8 mouse cellular contexts compared by ENCODE assay signal in the genomic region with DNA sequence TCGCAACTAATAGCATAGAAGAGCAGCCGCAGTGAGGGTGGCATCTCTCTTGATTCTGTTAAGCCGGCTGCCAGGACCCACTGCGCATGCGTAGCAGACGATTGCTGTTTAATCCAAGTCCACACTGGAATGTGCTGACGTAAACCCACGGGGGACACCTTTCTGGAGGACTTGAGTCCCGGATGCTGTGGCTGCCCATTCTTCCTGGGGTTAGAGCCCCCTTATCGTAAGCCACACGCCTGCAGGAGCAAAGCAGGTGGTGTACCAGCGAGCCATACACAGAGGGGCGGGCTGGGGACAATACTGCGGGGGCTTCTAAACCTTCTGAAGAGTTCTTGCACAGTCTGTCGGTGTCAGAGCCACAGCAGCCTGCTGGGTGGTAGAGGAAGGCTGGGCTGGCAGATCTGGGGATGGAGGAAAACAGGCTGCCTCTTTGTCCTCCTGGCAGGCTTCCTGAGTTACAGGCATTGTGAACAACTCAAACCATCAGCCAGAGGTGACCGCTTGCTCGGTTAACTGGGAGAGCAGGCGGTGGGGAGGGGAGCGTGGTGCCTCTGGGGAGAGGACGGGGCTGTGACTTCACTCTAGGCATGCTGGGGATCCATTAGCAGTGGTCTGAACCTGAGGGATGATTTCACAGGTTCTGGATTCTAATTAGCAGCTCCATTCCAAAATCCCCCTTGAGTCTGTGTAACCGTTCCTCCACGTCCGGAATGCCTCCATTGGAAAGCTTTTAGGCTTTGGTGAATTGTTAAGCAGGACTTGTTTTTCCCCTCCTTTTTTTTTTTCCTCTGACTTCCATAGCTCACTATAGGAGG.
DNase-seq lines count a peak whose midpoint lies in the region; ATAC-seq and TF ChIP-seq lines count a peak whose summit lies in the region.

No protein-coding gene starts in this region.

- peak; percentile 91 for ATAC-seq in forebrain, embryonic 16.5 days
- peak; percentile 29; the same call in 1 of the 2 replicates for ATAC-seq in liver, postnatal 0 days
- ATAC-seq in neural tube, embryonic 15.5 days (ENCODE audit: low FRiP score): peak; percentile 89

- peaks cover 7% of the 10 kb centered on the region; the same call in 1 of the 2 replicates for H3K27me3 ChIP-seq in E14TG2a.4 (ENCODE audit: insufficient read depth, low read length)
- no peaks in the 10 kb centered on the region for H3K27me3 ChIP-seq in forebrain, embryonic 16.5 days (replicated peaks; ENCODE audit: control insufficient read depth, insufficient read depth, low read length)
- no peaks in the 10 kb centered on the region for H3K27me3 ChIP-seq in liver, postnatal 0 days (ENCODE audit: insufficient read depth, low read length)
- H3K27me3 ChIP-seq in neural tube, embryonic 15.5 days (replicated peaks): no peaks in the 10 kb centered on the region
- H3K27me3 ChIP-seq in testis, adult 2 months (ENCODE audit: control insufficient read depth, insufficient read depth, low read length): no peaks in the 10 kb centered on the region

- TF ChIP-seq POLR2A in testis, adult 2 months (IDR thresholded peaks at IDR 0.05; ENCODE audit: control insufficient read depth, low read depth, low read length): 0 out of 2 replicates have a peak, but pooled peaks have one; percentile 29

- TF ChIP-seq CTCF in E14TG2a.4 (conservative IDR thresholded peaks at IDR 0.05; ENCODE audit: low read length): no peak
- TF ChIP-seq CTCF in liver, postnatal 0 days (IDR thresholded peaks at IDR 0.05; ENCODE audit: low read depth): no peak
- no peak for TF ChIP-seq CTCF in testis, adult 2 months (IDR thresholded peaks at IDR 0.05; ENCODE audit: control insufficient read depth, insufficient read depth, insufficient replicate concordance, low read depth, low read length)

- H3K27ac ChIP-seq in forebrain, embryonic 16.5 days (ENCODE audit: low read length): peak overlapping the region; percentile 93
- H3K27ac ChIP-seq in liver, postnatal 0 days (ENCODE audit: low read depth): no peak overlapping the region
- peak overlapping the region; percentile 97 for H3K27ac ChIP-seq in neural tube, embryonic 15.5 days (replicated peaks)
- H3K27ac ChIP-seq in testis, adult 2 months (ENCODE audit: control insufficient read depth, insufficient read depth, low read depth, low read length): peak overlapping the region; percentile 5; the same call in 1 of the 2 replicates

- TF ChIP-seq EP300 in liver, postnatal 0 days (IDR thresholded peaks at IDR 0.05; ENCODE audit: low read depth): no peak

- H3K9ac ChIP-seq in forebrain, embryonic 16.5 days (replicated peaks; ENCODE audit: low read depth, low read length): peak overlapping the region; percentile 61
- H3K9ac ChIP-seq in liver, postnatal 0 days (replicated peaks): no peak overlapping the region
- peak overlapping the region; percentile 55 for H3K9ac ChIP-seq in neural tube, embryonic 15.5 days (replicated peaks)

- peaks cover 22% of the 10 kb centered on the region for H3K4me1 ChIP-seq in E14TG2a.4 (replicated peaks; ENCODE audit: low read depth, low read length)
- H3K4me1 ChIP-seq in forebrain, embryonic 16.5 days (replicated peaks; ENCODE audit: control insufficient read depth, insufficient read depth, low read length): peaks cover 17% of the 10 kb centered on the region
- H3K4me1 ChIP-seq in liver, postnatal 0 days (ENCODE audit: insufficient read depth): peaks cover 5% of the 10 kb centered on the region; the same call in 1 of the 2 replicates
- H3K4me1 ChIP-seq in neural tube, embryonic 15.5 days: peaks cover 39% of the 10 kb centered on the region
- peaks cover 7% of the 10 kb centered on the region for H3K4me1 ChIP-seq in testis, adult 2 months (ENCODE audit: control insufficient read depth, insufficient read depth, low read length)

- intact Hi-C loops in heart, postnatal 25 days (cut with DNase I): no loop called here

- 2% methylated on average over 23 of the region's 23 CpGs for WGBS in forebrain, embryonic 16.5 days
- 22% methylated on average over 23 of the region's 23 CpGs for WGBS in liver, postnatal 0 days (ENCODE audit: insufficient replicate concordance)
- 4% methylated on average over 23 of the region's 23 CpGs for WGBS in neural tube, embryonic 15.5 days

- H3K4me3 ChIP-seq in E14TG2a.4 (replicated peaks; ENCODE audit: low read length): peak overlapping the region; percentile 68
- peak overlapping the region; percentile 55 for H3K4me3 ChIP-seq in forebrain, embryonic 16.5 days (replicated peaks; ENCODE audit: low read length)
- H3K4me3 ChIP-seq in liver, postnatal 0 days (ENCODE audit: low read depth, low read length): peak overlapping the region; percentile 23; the same call in 1 of the 2 replicates
- peak overlapping the region; percentile 42 for H3K4me3 ChIP-seq in neural tube, embryonic 15.5 days (replicated peaks)
- no peak overlapping the region for H3K4me3 ChIP-seq in testis, adult 2 months (ENCODE audit: control insufficient read depth, low read depth, low read length)

- H3K36me3 ChIP-seq in E14TG2a.4 (ENCODE audit: insufficient read depth, low read length): no peaks in the 10 kb centered on the region
- H3K36me3 ChIP-seq in forebrain, embryonic 16.5 days (ENCODE audit: control insufficient read depth, insufficient read depth): no peaks in the 10 kb centered on the region
- H3K36me3 ChIP-seq in liver, postnatal 0 days (replicated peaks; ENCODE audit: insufficient read depth, low read length): no peaks in the 10 kb centered on the region
- H3K36me3 ChIP-seq in neural tube, embryonic 15.5 days: no peaks in the 10 kb centered on the region
- no peaks in the 10 kb centered on the region for H3K36me3 ChIP-seq in testis, adult 2 months (ENCODE audit: control insufficient read depth, insufficient read depth, low read length)

- H3K4me2 ChIP-seq in forebrain, embryonic 16.5 days (ENCODE audit: low read length): peak overlapping the region; percentile 77
- H3K4me2 ChIP-seq in liver, postnatal 0 days (ENCODE audit: low read depth, low read length): peak overlapping the region; percentile 55
- peak overlapping the region; percentile 68 for H3K4me2 ChIP-seq in neural tube, embryonic 15.5 days

- DNase-seq in cerebellum, adult 11 months: peak; percentile 90
- peak; percentile 72 for DNase-seq in heart, postnatal 25 days (ENCODE audit: low spot score)
- peak; percentile 93 to 97 for DNase-seq in layer of hippocampus, adult 18-20 months (ENCODE audit: low spot score in 2 of 2)
- peak; percentile 52 for DNase-seq in liver, postnatal 0 days

- no peaks in the 10 kb centered on the region for H3K9me3 ChIP-seq in E14TG2a.4 (ENCODE audit: low read length)
- no peaks in the 10 kb centered on the region for H3K9me3 ChIP-seq in forebrain, embryonic 16.5 days (ENCODE audit: control insufficient read depth, low read length)
- H3K9me3 ChIP-seq in liver, postnatal 0 days (ENCODE audit: low read length): no peaks in the 10 kb centered on the region
- H3K9me3 ChIP-seq in neural tube, embryonic 15.5 days (replicated peaks): no peaks in the 10 kb centered on the region

Comparison
In these comparisons a context has a peak if more than half of its experiments do, and no peak if none do; other contexts are left out.
1. ATAC-seq: peak in every context shown above with its lines; median percentile 91 in forebrain, embryonic 16.5 days; 89 in neural tube, embryonic 15.5 days; 29 in liver, postnatal 0 days.